Mouse (Mus musculus) limb, embryonic 14.5 days (tissue): ENCODE results near the gene Sgsm1. TPM values are rescaled to one million over a fixed set of nuclear protein-coding genes. Genes with fewer than 3 reads are reported as not detected.

ENCODE experiments used
- ATAC-seq: fragments of 200-750 bp; cut with Nextera tagmentation; 2 replicates; pipeline ENCODE4 v1.8.0; 2017; ENCODE audit warnings: low read depth, moderate number of reproducible peaks, moderate TSS enrichment; ENCODE audit not compliant: low FRiP score
- DNase-seq: peaks from one replicate; pipeline ENCODE4 v3.0.0-alpha.2; 2015; ENCODE audit warnings: low spot score
- H3K27ac ChIP-seq: fragments of 300-500 bp; sonication (generic); replicated peaks from 2 replicates; pipeline ENCODE4 v1.5.1; 2014; ENCODE audit warnings: low read depth, mild to moderate bottlenecking, low read length, moderate library complexity, mixed read lengths
- H3K27me3 ChIP-seq: fragments of 300-500 bp; sonication (generic); 2 replicates; pipeline ENCODE4 v1.6.1; 2014; ENCODE audit warnings: low read length, mixed read lengths; ENCODE audit not compliant: control insufficient read depth, insufficient read depth
- H3K36me3 ChIP-seq: fragments of 300-500 bp; sonication (generic); 2 replicates; pipeline ENCODE4 v1.6.1; 2014; ENCODE audit warnings: mild to moderate bottlenecking, low read length, moderate library complexity, mixed read lengths; ENCODE audit not compliant: control insufficient read depth, insufficient read depth
- H3K4me1 ChIP-seq: fragments of 300-500 bp; sonication (generic); 2 replicates; pipeline ENCODE4 v1.6.1; 2014; ENCODE audit warnings: antibody characterized with exemption, low read length, mixed read lengths; ENCODE audit not compliant: control insufficient read depth, insufficient read depth
- H3K4me2 ChIP-seq: fragments of 300-500 bp; sonication (generic); replicated peaks from 2 replicates; pipeline ENCODE4 v1.6.1; 2014; ENCODE audit warnings: low read depth, mild to moderate bottlenecking, low read length, moderate library complexity; ENCODE audit not compliant: severe bottlenecking
- H3K4me3 ChIP-seq: fragments of 300-500 bp; sonication (generic); replicated peaks from 2 replicates; pipeline ENCODE4 v1.5.1; 2014; ENCODE audit warnings: low read length
- H3K9ac ChIP-seq: fragments of 300-500 bp; sonication (generic); 2 replicates; pipeline ENCODE4 v1.6.1; 2014; ENCODE audit warnings: mild to moderate bottlenecking, low read depth, low read length, moderate library complexity; ENCODE audit not compliant: severe bottlenecking
- H3K9me3 ChIP-seq: fragments of 300-500 bp; sonication (generic); 2 replicates; pipeline ENCODE4 v1.6.1; 2016; ENCODE audit warnings: low read length; ENCODE audit not compliant: control insufficient read depth
- POLR2A ChIP-seq: fragments of 200-500 bp; IDR thresholded peaks from 2 replicates; pipeline ENCODE4 v1.8.0; 2012; ENCODE audit warnings: inconsistent platforms, mild to moderate bottlenecking, moderate library complexity, borderline replicate concordance; ENCODE audit not compliant: insufficient read depth, insufficient read length; ENCODE audit errors: extremely low read depth
- WGBS: fragments of 180-500 bp; shearing (Covaris S2); extraction: QIAGEN DNeasy Blood & Tissue Kit; methylation state at CpG from one replicate; pipeline ENCODE4 v1.1.7; 2014; 5-methylcytosine and 5-hydroxymethylcytosine counted together
- polyA plus RNA-seq, 2 experiments: library from polyadenylated mRNA; depleted of rRNA in 1 of 2; stranded (reverse) in 1 of 2; unstranded in 1 of 2; fragments of >200 nt; fragmentation: Nextera tagmentation in 1 of 2; extraction: Ambion mirVana in 1 of 2; gene quantifications; 2 replicates each; pipeline versions ENCODE4 v1.2.1 to v1.2.3; 2012 to 2014

Sgsm1 gene
- polyA plus RNA-seq, 2 experiments = 1.2 to 3.3 TPM

DNA sequence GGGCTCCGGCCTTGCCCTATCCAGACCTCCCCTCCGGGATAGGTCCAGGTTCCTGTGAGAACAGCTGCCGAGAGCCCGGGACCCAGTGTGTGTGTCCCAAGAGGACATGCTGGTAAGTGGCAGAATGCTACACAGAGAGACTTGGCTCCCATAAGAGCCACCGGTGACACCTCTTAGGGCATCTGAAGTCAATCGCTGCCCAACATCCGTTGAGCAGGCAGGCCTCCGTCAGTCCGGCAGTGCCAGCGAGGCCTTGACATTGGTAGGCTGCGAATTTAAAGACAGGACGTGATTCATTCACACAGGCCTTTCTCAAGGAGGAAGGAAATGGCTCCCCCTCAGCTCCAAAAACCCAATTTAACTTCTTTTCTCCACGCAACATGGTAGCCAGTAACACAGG is 100.7 kb downstream of the Sgsm1 start:
- Histone ChIP-seq H3K9ac (no peak overlapping the region), H3K4me2 (no peak overlapping the region), H3K4me3 (no peak overlapping the region), H3K27me3 (no peaks in the 10 kb centered on the region), H3K9me3 (no peaks in the 10 kb centered on the region), H3K27ac (0 out of 2 replicates have a peak overlapping the region, but pooled peaks have one; percentile 55), H3K4me1 (peaks cover 12% of the 10 kb centered on the region), H3K36me3 (no peaks in the 10 kb centered on the region)
- DNase-seq (no peak), ATAC-seq (no peak)
- no peak for TF ChIP-seq POLR2A
- WGBS = 84% methylated on average over 13 of the region's 13 CpGs

DNA sequence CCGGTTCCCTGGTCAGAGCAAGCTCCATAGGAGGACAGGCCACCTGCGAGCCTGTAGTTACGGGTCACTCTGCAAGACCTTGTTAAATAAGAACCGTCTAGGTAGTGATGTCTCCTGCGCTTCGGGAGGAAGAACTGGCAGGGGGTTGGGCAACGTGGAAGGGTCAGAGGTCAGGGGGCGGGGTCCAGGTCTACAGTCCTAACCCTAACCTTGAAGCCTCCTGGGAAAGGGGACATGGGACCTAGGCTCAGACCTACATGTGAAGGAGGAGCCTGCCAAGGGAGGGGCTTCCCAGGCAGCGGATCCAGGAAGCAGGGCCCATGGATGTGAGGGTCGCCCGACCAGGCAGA is 101.2 kb downstream of the Sgsm1 start:
- H3K4me3 ChIP-seq = no peak overlapping the region
- H3K9me3 ChIP-seq = no peaks in the 10 kb centered on the region
- WGBS = 48% methylated on average over 11 of the region's 11 CpGs
- no peak overlapping the region for H3K4me2 ChIP-seq
- DNase-seq (no peak), ATAC-seq (peak; percentile 9; the same call in 1 of the 2 replicates)
- TF ChIP-seq POLR2A = no peak
- H3K36me3 ChIP-seq = no peaks in the 10 kb centered on the region
- no peaks in the 10 kb centered on the region for H3K27me3 ChIP-seq
- H3K27ac ChIP-seq = peak overlapping the region; percentile 55
- H3K4me1 ChIP-seq = peaks cover 12% of the 10 kb centered on the region
- no peak overlapping the region for H3K9ac ChIP-seq

DNA sequence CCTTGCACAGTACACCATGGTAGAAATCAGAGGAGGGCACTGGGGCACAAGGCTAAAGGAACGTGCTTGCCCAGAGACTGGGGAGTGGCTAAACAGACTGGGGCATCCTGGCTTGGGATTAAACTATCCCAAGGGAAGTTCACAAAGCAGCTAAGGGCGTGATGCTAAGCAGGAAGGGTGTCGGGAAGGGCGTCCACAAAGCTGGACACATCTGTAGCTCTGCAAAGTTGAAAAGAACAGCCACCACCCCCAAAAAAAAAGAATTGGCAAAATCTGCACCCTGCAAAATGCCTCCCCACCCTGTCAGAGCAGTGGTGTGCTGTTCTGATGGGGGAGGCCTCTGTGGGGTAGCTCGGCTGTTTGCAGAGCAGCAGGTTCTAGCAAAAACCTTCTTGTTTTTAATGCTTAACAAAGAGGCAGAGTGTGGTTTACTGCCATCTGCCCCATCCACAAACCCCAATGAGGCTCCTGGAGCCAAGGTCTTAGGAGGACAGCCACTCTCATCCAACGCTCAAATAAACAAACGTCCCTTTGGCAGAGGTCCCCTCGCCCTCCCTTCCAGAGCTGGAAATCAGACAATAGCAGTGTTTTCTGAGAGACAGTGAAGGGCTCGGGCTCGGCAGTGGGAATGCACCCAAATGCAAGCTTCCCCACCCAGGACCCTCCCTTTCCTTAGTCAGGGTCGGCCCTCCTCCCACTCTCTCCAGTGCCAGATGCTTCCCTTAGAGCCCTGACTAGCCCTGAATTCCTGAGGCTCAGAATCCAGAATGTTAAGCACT is 101.8 kb downstream of the Sgsm1 start:
- no peaks in the 10 kb centered on the region for H3K27me3 ChIP-seq
- DNase-seq (peak; percentile 59), ATAC-seq (peak; percentile 31; the same call in 1 of the 2 replicates)
- peaks cover 12% of the 10 kb centered on the region for H3K4me1 ChIP-seq
- no peak overlapping the region for H3K9ac ChIP-seq
- H3K36me3 ChIP-seq = no peaks in the 10 kb centered on the region
- WGBS = 41% methylated on average over 11 of the region's 11 CpGs
- no peak for TF ChIP-seq POLR2A
- H3K27ac ChIP-seq = peak overlapping the region; percentile 55
- H3K9me3 ChIP-seq = no peaks in the 10 kb centered on the region
- H3K4me3 ChIP-seq = no peak overlapping the region
- no peak overlapping the region for H3K4me2 ChIP-seq

DNA sequence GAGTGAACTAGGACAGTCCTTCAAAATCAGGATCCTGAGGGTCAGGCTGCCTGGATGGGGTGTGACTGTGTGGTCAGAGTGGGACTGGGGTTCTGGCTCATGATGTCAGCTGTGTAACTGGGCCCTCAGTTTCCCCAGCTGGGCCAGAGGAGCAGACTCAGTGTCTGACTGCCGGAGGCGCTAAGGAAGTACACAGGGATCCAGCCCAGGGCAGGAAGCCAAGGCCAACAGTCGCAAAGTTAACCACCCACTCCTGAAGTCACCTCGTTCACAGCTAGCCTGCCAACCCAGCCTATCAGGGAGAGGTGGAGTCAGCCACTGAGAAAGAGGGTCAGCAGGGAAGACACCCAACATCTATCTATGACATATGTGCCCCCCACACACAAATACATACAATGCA is 102.5 kb downstream of the Sgsm1 start:
- no peaks in the 10 kb centered on the region for H3K9me3 ChIP-seq
- H3K9ac ChIP-seq = no peak overlapping the region
- WGBS = 52% methylated on average over 4 of the region's 4 CpGs
- no peaks in the 10 kb centered on the region for H3K36me3 ChIP-seq
- no peak for DNase-seq
- no peak for ATAC-seq
- H3K4me1 ChIP-seq = peaks cover 12% of the 10 kb centered on the region
- H3K27me3 ChIP-seq = no peaks in the 10 kb centered on the region
- H3K4me2 ChIP-seq = no peak overlapping the region
- no peak for TF ChIP-seq POLR2A
- H3K4me3 ChIP-seq = no peak overlapping the region
- H3K27ac ChIP-seq = no peak overlapping the region

DNA sequence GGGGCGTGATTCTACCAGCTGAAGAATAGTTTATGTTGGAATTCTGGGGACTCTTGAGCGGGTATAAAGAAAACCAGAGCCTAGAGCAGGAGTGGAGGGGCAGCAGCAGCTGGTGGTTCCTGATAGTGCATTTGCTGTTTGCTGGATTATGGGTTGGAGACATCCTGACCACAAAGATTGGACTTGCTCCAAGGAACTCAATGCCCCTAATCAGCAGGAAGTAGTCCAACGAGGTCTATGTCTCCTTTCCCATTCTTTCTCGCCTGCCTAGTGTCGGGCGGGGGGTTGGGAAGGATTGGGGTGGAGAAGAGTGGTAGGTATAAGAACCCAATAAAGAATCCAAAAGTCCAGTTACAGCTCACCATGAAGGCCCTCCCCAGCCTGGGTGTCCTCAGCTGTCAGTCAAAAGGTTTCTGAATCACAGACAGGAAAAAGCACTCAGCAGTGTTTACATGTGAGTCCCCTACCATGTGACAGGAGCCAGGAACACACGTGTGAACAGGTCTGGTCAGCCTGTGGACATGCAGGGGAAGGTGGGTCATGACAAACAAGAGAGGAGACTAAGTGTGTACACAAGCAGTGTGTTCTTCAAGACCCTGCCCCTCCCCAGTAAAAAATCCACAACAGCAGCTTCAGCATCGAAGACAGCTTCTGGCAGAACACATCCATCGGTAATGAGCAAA is 103.8 kb downstream of the Sgsm1 start:
- H3K9ac ChIP-seq = no peak overlapping the region
- no peak overlapping the region for H3K27ac ChIP-seq
- WGBS = 56% methylated on average over 9 of the region's 9 CpGs
- H3K4me1 ChIP-seq = peaks cover 12% of the 10 kb centered on the region
- no peak for TF ChIP-seq POLR2A
- DNase-seq (no peak), ATAC-seq (no peak)
- H3K27me3 ChIP-seq = no peaks in the 10 kb centered on the region
- H3K9me3 ChIP-seq = no peaks in the 10 kb centered on the region
- H3K36me3 ChIP-seq = no peaks in the 10 kb centered on the region
- H3K4me3 ChIP-seq = no peak overlapping the region
- no peak overlapping the region for H3K4me2 ChIP-seq
